Mouse (Mus musculus): ENCODE results near the gene Abi3.

DNA sequence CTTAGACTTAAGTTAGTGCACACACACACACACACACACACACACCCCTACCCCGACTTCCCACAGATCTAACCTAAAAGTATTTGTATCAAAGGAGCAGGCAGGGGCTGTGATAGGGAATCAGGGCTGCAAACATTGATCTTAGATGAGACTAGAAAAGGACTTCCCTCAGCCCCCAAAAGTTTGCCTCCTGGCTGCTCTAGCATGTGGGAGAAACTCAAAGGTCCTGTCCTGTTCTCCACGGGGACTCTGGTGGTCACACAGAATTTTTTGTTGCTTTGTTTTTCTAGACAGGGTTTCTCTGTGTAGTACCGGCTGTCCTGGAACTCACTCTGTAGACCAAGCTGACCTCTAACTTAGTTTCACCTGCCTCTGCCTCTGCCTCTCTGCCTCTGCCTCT lies 16.7 kb downstream of the Abi3 start:
- TF ChIP-seq GATA2 (IDR thresholded peaks at IDR 0.05; ENCODE audit: borderline replicate concordance, low read depth, low read length) (no peak), CTCF (IDR thresholded peaks at IDR 0.05; ENCODE audit: low read depth, low read length) (no peak), GATA1 (IDR thresholded peaks at IDR 0.05; ENCODE audit: borderline replicate concordance, low read length) (no peak), TAL1 (conservative IDR thresholded peaks at IDR 0.05; ENCODE audit: low read depth, low read length) (no peak)

All from G1E (cell line).